Mouse (Mus musculus): ENCODE results near the gene Rgs3. TPM values are rescaled to one million over a fixed set of nuclear protein-coding genes. Genes with fewer than 3 reads are reported as not detected.

The Rgs3 gene
- polyA plus RNA-seq (2012; rRNA removed) = 30.3 and 45.8 TPM in 2 replicates

- no peak for TF ChIP-seq POLR2A (IDR thresholded peaks at IDR 0.05; ENCODE audit: low read depth, low read length)
- no peak for TF ChIP-seq CTCF (IDR thresholded peaks at IDR 0.05; ENCODE audit: extremely low read depth, insufficient read length, insufficient replicate concordance, low read depth, low read length)
- no peaks in the 10 kb centered on the region for H3K4me1 ChIP-seq (ENCODE audit: control insufficient read depth, insufficient read depth, insufficient read length, low read length)
- H3K27me3 ChIP-seq (ENCODE audit: control insufficient read depth, insufficient read depth, low read length) = no peaks in the 10 kb centered on the region
- H3K36me3 ChIP-seq (ENCODE audit: control insufficient read depth, insufficient read depth, low read length) = no peaks in the 10 kb centered on the region
- no peak within 1 kb of the TSS for H3K27ac ChIP-seq (ENCODE audit: insufficient read depth, low read depth, low read length)
- no peak within 1 kb of the TSS for H3K4me3 ChIP-seq (ENCODE audit: low read depth, low read length)
- 34% methylated on average over 6 of the region's 6 CpGs for WGBS
Observed at GRCm38 (mm10) chr4:62559797-62560329, at the start of gene Rgs3. TSS of gene Rgs3 (plus strand) at chr4:62559847.

GRCm38 (mm10) chr4:62509946-62510345 lies 49.7 kb upstream of the Rgs3 start:
- TF ChIP-seq POLR2A (IDR thresholded peaks at IDR 0.05; ENCODE audit: low read depth, low read length) (no peak), CTCF (IDR thresholded peaks at IDR 0.05; ENCODE audit: extremely low read depth, insufficient read length, insufficient replicate concordance, low read depth, low read length) (no peak)
- H3K27me3 ChIP-seq (ENCODE audit: control insufficient read depth, insufficient read depth, low read length) = no peaks in the 10 kb centered on the region
- 30% methylated on average over 11 of the region's 11 CpGs for WGBS
- H3K4me3 ChIP-seq (ENCODE audit: low read depth, low read length) = no peak overlapping the region
- peaks cover 10% of the 10 kb centered on the region for H3K4me1 ChIP-seq (ENCODE audit: control insufficient read depth, insufficient read depth, insufficient read length, low read length)
- H3K27ac ChIP-seq (ENCODE audit: insufficient read depth, low read depth, low read length) = peak overlapping the region; percentile 21; the same call in 1 of the 2 replicates
- H3K36me3 ChIP-seq (ENCODE audit: control insufficient read depth, insufficient read depth, low read length) = peaks cover 54% of the 10 kb centered on the region

GRCm38 (mm10) chr4:62513998-62514506 lies 45.6 kb upstream of the Rgs3 start:
- H3K4me3 ChIP-seq (ENCODE audit: low read depth, low read length) = no peak overlapping the region
- no peaks in the 10 kb centered on the region for H3K27me3 ChIP-seq (ENCODE audit: control insufficient read depth, insufficient read depth, low read length)
- 74% methylated on average over 11 of the region's 11 CpGs for WGBS
- peaks cover 41% of the 10 kb centered on the region for H3K36me3 ChIP-seq (ENCODE audit: control insufficient read depth, insufficient read depth, low read length)
- no peak overlapping the region for H3K27ac ChIP-seq (ENCODE audit: insufficient read depth, low read depth, low read length)
- TF ChIP-seq POLR2A (IDR thresholded peaks at IDR 0.05; ENCODE audit: low read depth, low read length) = no peak
- TF ChIP-seq CTCF (IDR thresholded peaks at IDR 0.05; ENCODE audit: extremely low read depth, insufficient read length, insufficient replicate concordance, low read depth, low read length) = no peak
- H3K4me1 ChIP-seq (ENCODE audit: control insufficient read depth, insufficient read depth, insufficient read length, low read length) = peaks cover 28% of the 10 kb centered on the region

- Histone ChIP-seq H3K36me3 (ENCODE audit: control insufficient read depth, insufficient read depth, low read length) (peaks cover 35% of the 10 kb centered on the region), H3K4me1 (ENCODE audit: control insufficient read depth, insufficient read depth, insufficient read length, low read length) (peaks cover 24% of the 10 kb centered on the region), H3K27ac (ENCODE audit: insufficient read depth, low read depth, low read length) (no peak overlapping the region), H3K4me3 (ENCODE audit: low read depth, low read length) (no peak overlapping the region), H3K27me3 (ENCODE audit: control insufficient read depth, insufficient read depth, low read length) (no peaks in the 10 kb centered on the region)
- WGBS = 87% methylated on average over 7 of the region's 7 CpGs
- TF ChIP-seq CTCF (IDR thresholded peaks at IDR 0.05; ENCODE audit: extremely low read depth, insufficient read length, insufficient replicate concordance, low read depth, low read length) (no peak), POLR2A (IDR thresholded peaks at IDR 0.05; ENCODE audit: low read depth, low read length) (no peak)
Observed at GRCm38 (mm10) chr4:62514995-62515394, 44.7 kb upstream of the Rgs3 start.

- H3K4me3 ChIP-seq (ENCODE audit: low read depth, low read length) = no peak overlapping the region
- H3K36me3 ChIP-seq (ENCODE audit: control insufficient read depth, insufficient read depth, low read length) = peaks cover 31% of the 10 kb centered on the region
- no peaks in the 10 kb centered on the region for H3K27me3 ChIP-seq (ENCODE audit: control insufficient read depth, insufficient read depth, low read length)
- WGBS = 50% methylated on average over 3 of the region's 3 CpGs
- peak overlapping the region; percentile 3; the same call in 1 of the 2 replicates for H3K27ac ChIP-seq (ENCODE audit: insufficient read depth, low read depth, low read length)
- peaks cover 19% of the 10 kb centered on the region for H3K4me1 ChIP-seq (ENCODE audit: control insufficient read depth, insufficient read depth, insufficient read length, low read length)
- TF ChIP-seq CTCF (IDR thresholded peaks at IDR 0.05; ENCODE audit: extremely low read depth, insufficient read length, insufficient replicate concordance, low read depth, low read length) (no peak), POLR2A (IDR thresholded peaks at IDR 0.05; ENCODE audit: low read depth, low read length) (no peak)
Observed at GRCm38 (mm10) chr4:62515490-62515889, 44.2 kb upstream of the Rgs3 start.

- WGBS = 35% methylated on average over 2 of the region's 2 CpGs
- Histone ChIP-seq H3K27me3 (ENCODE audit: control insufficient read depth, insufficient read depth, low read length) (no peaks in the 10 kb centered on the region), H3K4me1 (ENCODE audit: control insufficient read depth, insufficient read depth, insufficient read length, low read length) (peaks cover 19% of the 10 kb centered on the region), H3K27ac (ENCODE audit: insufficient read depth, low read depth, low read length) (peak overlapping the region; percentile 3; the same call in 1 of the 2 replicates), H3K36me3 (ENCODE audit: control insufficient read depth, insufficient read depth, low read length) (peaks cover 25% of the 10 kb centered on the region), H3K4me3 (ENCODE audit: low read depth, low read length) (no peak overlapping the region)
- TF ChIP-seq CTCF (IDR thresholded peaks at IDR 0.05; ENCODE audit: extremely low read depth, insufficient read length, insufficient replicate concordance, low read depth, low read length) = no peak
- TF ChIP-seq POLR2A (IDR thresholded peaks at IDR 0.05; ENCODE audit: low read depth, low read length) = no peak
Observed at GRCm38 (mm10) chr4:62516079-62516478, 43.6 kb upstream of the Rgs3 start.

GRCm38 (mm10) chr4:62516579-62516978 lies 43.1 kb upstream of the Rgs3 start:
- Histone ChIP-seq H3K4me3 (ENCODE audit: low read depth, low read length) (no peak overlapping the region), H3K27ac (ENCODE audit: insufficient read depth, low read depth, low read length) (peak overlapping the region; percentile 55), H3K4me1 (ENCODE audit: control insufficient read depth, insufficient read depth, insufficient read length, low read length) (peaks cover 19% of the 10 kb centered on the region), H3K36me3 (ENCODE audit: control insufficient read depth, insufficient read depth, low read length) (peaks cover 20% of the 10 kb centered on the region), H3K27me3 (ENCODE audit: control insufficient read depth, insufficient read depth, low read length) (no peaks in the 10 kb centered on the region)
- TF ChIP-seq POLR2A (IDR thresholded peaks at IDR 0.05; ENCODE audit: low read depth, low read length) (no peak), CTCF (IDR thresholded peaks at IDR 0.05; ENCODE audit: extremely low read depth, insufficient read length, insufficient replicate concordance, low read depth, low read length) (no peak)
- WGBS = 30% methylated on average over 1 of the region's 1 CpGs

All from small intestine, adult 2 months (tissue).